Comparison of ENCODE assay signal across 15 mouse cellular contexts in the genomic region with DNA sequence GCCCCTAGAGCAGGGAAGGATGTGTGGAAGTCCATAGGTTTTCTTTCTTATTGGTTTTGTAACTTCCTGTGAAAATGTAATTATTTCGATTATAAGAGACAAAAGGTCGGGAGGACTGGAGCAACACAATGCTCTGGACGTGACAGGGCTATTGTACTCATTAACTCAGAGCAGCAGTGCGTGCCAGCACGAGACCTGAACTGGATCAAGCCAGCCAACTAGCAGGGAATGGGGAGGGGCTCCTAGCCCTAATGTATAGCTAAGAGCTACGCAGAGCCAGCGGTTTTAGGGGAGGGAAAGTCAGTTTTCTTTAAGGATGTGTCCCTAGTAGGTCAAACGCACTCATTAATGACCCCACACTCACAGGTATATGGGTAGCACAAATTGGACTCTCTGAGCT.
A peak's percentile ranks its signal among the peaks of the same experiment; 100 is the strongest.
DNase-seq lines count a peak whose midpoint lies in the region; ATAC-seq and TF ChIP-seq lines count a peak whose summit lies in the region.
"Had no signal": no experiment of that assay in that cellular context is flagged by ENCODE, and none has a peak within 500 bp of the region (broad histone marks: within the 10 kb centered on the region; RNA-seq: fewer than 3 reads in every experiment).

No protein-coding gene starts in this region.

- no peaks in the 10 kb centered on the region for H3K36me3 ChIP-seq in embryonic facial prominence, embryonic 11.5 days (replicated peaks; ENCODE audit: control insufficient read depth, insufficient read depth, low read depth, low read length)
- H3K36me3 ChIP-seq in embryonic facial prominence, embryonic 10.5 days (replicated peaks) = no peaks in the 10 kb centered on the region
- no peaks in the 10 kb centered on the region for H3K36me3 ChIP-seq in kidney, adult 2 months (ENCODE audit: control insufficient read depth, insufficient read depth, low read length)
- H3K36me3 ChIP-seq in kidney, embryonic 15.5 days = no peaks in the 10 kb centered on the region
- H3K36me3 ChIP-seq: heart, embryonic 12.5 days; stomach, embryonic 15.5 days had no signal

- H3K27ac ChIP-seq in embryonic facial prominence, embryonic 11.5 days (replicated peaks; ENCODE audit: low read depth, low read length) = no peak overlapping the region
- no peak overlapping the region for H3K27ac ChIP-seq in embryonic facial prominence, embryonic 10.5 days (replicated peaks)
- no peak overlapping the region for H3K27ac ChIP-seq in kidney, adult 2 months (ENCODE audit: insufficient read depth, low read depth, low read length)
- peak overlapping the region; percentile 90 for H3K27ac ChIP-seq in kidney, embryonic 15.5 days
- H3K27ac ChIP-seq: layer of hippocampus, adult 2 months; stomach, embryonic 15.5 days had no signal

- no peaks in the 10 kb centered on the region for H3K9me3 ChIP-seq in embryonic facial prominence, embryonic 11.5 days (replicated peaks; ENCODE audit: control insufficient read depth, low read length)
- H3K9me3 ChIP-seq in embryonic facial prominence, embryonic 10.5 days = no peaks in the 10 kb centered on the region
- no peaks in the 10 kb centered on the region for H3K9me3 ChIP-seq in kidney, embryonic 15.5 days (replicated peaks)
- H3K9me3 ChIP-seq: heart, embryonic 12.5 days; stomach, embryonic 15.5 days had no signal

- H3K9ac ChIP-seq in embryonic facial prominence, embryonic 11.5 days (replicated peaks; ENCODE audit: low read length) = no peak overlapping the region
- no peak overlapping the region for H3K9ac ChIP-seq in kidney, embryonic 15.5 days
- H3K9ac ChIP-seq: heart, embryonic 12.5 days; stomach, embryonic 15.5 days had no signal

- WGBS in embryonic facial prominence, embryonic 11.5 days = 83% methylated on average over 8 of the region's 8 CpGs
- WGBS in embryonic facial prominence, embryonic 10.5 days = 78% methylated on average over 8 of the region's 8 CpGs
- 42% methylated on average over 8 of the region's 8 CpGs for WGBS in kidney, adult 2 months
- WGBS in kidney, embryonic 15.5 days = 65% methylated on average over 8 of the region's 8 CpGs

- no peak for TF ChIP-seq POLR2A in kidney, adult 2 months (IDR thresholded peaks at IDR 0.05; ENCODE audit: low read depth, low read length)

- DNase-seq in embryonic facial prominence, embryonic 11.5 days (ENCODE audit: low spot score) = no peak
- DNase-seq in embryonic facial prominence, embryonic 10.5 days (ENCODE audit: low spot score) = no peak
- peak; percentile 59 for DNase-seq in kidney, adult 2 months
- no peak for DNase-seq in kidney, adult 18-20 months
- DNase-seq in yolk sac, embryonic 10.5 days (ENCODE audit: low spot score) = peak; percentile 53
- no peak for DNase-seq in gastrocnemius, adult 8-10 months (ENCODE audit: low spot score in 2 of 2)
- DNase-seq in adrenal gland, postnatal 10 days = no peak
- DNase-seq: cerebellum, adult 8-10 months had no signal

- H3K4me1 ChIP-seq in embryonic facial prominence, embryonic 11.5 days (ENCODE audit: control insufficient read depth, insufficient read depth, low read length) = no peaks in the 10 kb centered on the region
- peaks cover 42% of the 10 kb centered on the region for H3K4me1 ChIP-seq in embryonic facial prominence, embryonic 10.5 days
- H3K4me1 ChIP-seq in kidney, adult 2 months (ENCODE audit: control insufficient read depth, insufficient read depth, low read length) = peaks cover 3% of the 10 kb centered on the region; the same call in 1 of the 2 replicates
- H3K4me1 ChIP-seq in kidney, embryonic 15.5 days = peaks cover 46% of the 10 kb centered on the region

- no peak for TF ChIP-seq CTCF in kidney, adult 2 months (conservative IDR thresholded peaks at IDR 0.05; ENCODE audit: insufficient read depth, insufficient read length, low read depth, low read length)

- no peak overlapping the region for H3K4me3 ChIP-seq in embryonic facial prominence, embryonic 11.5 days (ENCODE audit: low read depth, low read length)
- H3K4me3 ChIP-seq in embryonic facial prominence, embryonic 10.5 days = no peak overlapping the region
- H3K4me3 ChIP-seq in kidney, adult 2 months (ENCODE audit: insufficient read depth, low read depth, low read length) = no peak overlapping the region
- no peak overlapping the region for H3K4me3 ChIP-seq in kidney, embryonic 15.5 days (replicated peaks)
- H3K4me3 ChIP-seq: heart, embryonic 12.5 days; layer of hippocampus, adult 2 months; stomach, embryonic 15.5 days had no signal

- ATAC-seq in embryonic facial prominence, embryonic 11.5 days (replicated peaks; ENCODE audit: insufficient number of reproducible peaks, low FRiP score, low TSS enrichment, low read depth) = 0 out of 2 replicates have a peak, but pooled peaks have one; percentile 11
- ATAC-seq in kidney, embryonic 15.5 days (replicated peaks; ENCODE audit: low FRiP score) = peak; percentile 76
- ATAC-seq: forebrain, embryonic 16.5 days; lung, postnatal 0 days; midbrain, embryonic 16.5 days had no signal

- no peaks in the 10 kb centered on the region for H3K27me3 ChIP-seq in embryonic facial prominence, embryonic 11.5 days (ENCODE audit: control insufficient read depth, insufficient read depth, low read length)
- no peaks in the 10 kb centered on the region for H3K27me3 ChIP-seq in embryonic facial prominence, embryonic 10.5 days (replicated peaks; ENCODE audit: low read depth, poor library complexity, severe bottlenecking)
- no peaks in the 10 kb centered on the region for H3K27me3 ChIP-seq in kidney, adult 2 months (replicated peaks; ENCODE audit: control insufficient read depth, insufficient read depth, low read length)
- H3K27me3 ChIP-seq in kidney, embryonic 15.5 days = no peaks in the 10 kb centered on the region
- H3K27me3 ChIP-seq: heart, embryonic 12.5 days; stomach, embryonic 15.5 days had no signal

- H3K4me2 ChIP-seq in embryonic facial prominence, embryonic 11.5 days (ENCODE audit: low read depth, low read length) = no peak overlapping the region
- H3K4me2 ChIP-seq in kidney, embryonic 15.5 days = no peak overlapping the region
- H3K4me2 ChIP-seq: heart, embryonic 12.5 days; stomach, embryonic 15.5 days had no signal

Comparison
In these comparisons a context has a peak if more than half of its experiments do, and no peak if none do; other contexts are left out.
1. DNase-seq: peak in kidney, adult 2 months (single experiment) and yolk sac, embryonic 10.5 days (single experiment); none in embryonic facial prominence, embryonic 11.5 days (single experiment), embryonic facial prominence, embryonic 10.5 days (single experiment), kidney, adult 18-20 months (single experiment), gastrocnemius, adult 8-10 months (0 of 2) and adrenal gland, postnatal 10 days (single experiment).